Mouse (Mus musculus) bone marrow macrophage, adult 2 months (primary cell): ENCODE data around the gene Gm3625.

Experiments
- CTCF ChIP-seq: IDR thresholded peaks from 2 replicates; pipeline ENCODE4 v1.5.1; 2012; ENCODE audit warnings: low read depth, mild to moderate bottlenecking, low read length, moderate library complexity
- POLR2A ChIP-seq: IDR thresholded peaks from 2 replicates; pipeline ENCODE4 v1.6.1; 2012; ENCODE audit warnings: mild to moderate bottlenecking, low read depth, low read length, borderline replicate concordance

DNA sequence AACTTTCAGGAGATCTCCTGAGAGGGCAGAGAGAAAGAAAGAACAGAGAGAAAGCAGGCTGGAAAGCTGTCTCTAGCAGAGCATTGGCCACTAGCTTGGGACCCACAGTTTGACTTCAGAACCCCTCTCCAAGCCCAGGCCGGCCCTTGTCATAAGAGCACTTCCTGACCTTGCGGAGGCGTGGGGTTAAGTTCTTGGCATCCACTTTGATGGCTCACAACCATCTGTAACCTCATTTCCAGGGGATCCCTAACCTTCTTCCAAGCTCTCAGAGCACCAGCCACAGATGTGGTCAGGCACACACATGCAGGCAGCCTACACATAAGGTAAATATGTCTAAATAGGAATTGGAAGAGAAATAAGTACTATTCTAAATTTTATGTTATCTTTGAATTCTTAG is 35.3 kb downstream of the Gm3625 start:
- TF ChIP-seq CTCF (no peak), POLR2A (no peak)
